Mouse (Mus musculus): ENCODE data around the gene Fcgr1. TPM values are rescaled to one million over a fixed set of nuclear protein-coding genes. Genes with fewer than 3 reads are reported as not detected.
A peak's percentile ranks its signal among the peaks of the same experiment; 100 is the strongest.
"Not testable (repeated sequence)": the region's sequence is repeated elsewhere in the genome, so short reads cannot be mapped to it uniquely, and the experiment has no call there.

Fcgr1 gene
- polyA plus RNA-seq, 1 experiment from 2014 or later: 4.1 TPM

DNA sequence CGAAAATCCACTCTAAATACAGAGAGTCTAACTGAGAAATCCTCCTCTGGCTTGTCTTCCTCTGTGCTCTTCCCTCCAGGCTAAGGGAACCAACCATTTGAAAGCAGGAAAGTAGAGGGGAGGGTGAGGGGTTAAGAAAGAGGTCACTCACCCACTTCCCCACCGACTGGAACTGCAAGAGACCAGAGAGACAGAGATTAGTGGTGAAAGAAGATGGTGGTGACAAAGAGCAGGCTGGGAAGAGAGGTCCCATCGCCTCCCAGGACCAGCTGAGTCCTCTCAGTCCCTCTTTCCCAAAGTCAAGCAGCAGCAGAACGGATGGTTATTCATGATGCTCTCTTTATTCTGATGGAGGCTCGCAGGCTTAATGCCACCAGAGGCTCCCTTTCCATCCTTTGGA lies 401 bp downstream of the Fcgr1 start:
- DNase-seq (ENCODE audit: low spot score) (no peak), ATAC-seq (replicated peaks; ENCODE audit: low FRiP score) (no peak)
- Histone ChIP-seq H3K36me3 (ENCODE audit: control insufficient read depth, insufficient read depth, low read length) (no peaks in the 10 kb centered on the region), H3K4me1 (replicated peaks; ENCODE audit: control insufficient read depth, insufficient read depth, low read length) (no peaks in the 10 kb centered on the region), H3K27me3 (replicated peaks; ENCODE audit: control insufficient read depth, insufficient read depth, low read length) (no peaks in the 10 kb centered on the region), H3K9me3 (ENCODE audit: control insufficient read depth, low read length) (no peaks in the 10 kb centered on the region), H3K4me2 (peak overlapping the region; percentile 10; the same call in 1 of the 2 replicates), H3K27ac (ENCODE audit: low read depth, low read length) (no peak overlapping the region), H3K4me3 (ENCODE audit: low read depth, low read length) (no peak overlapping the region), H3K9ac (ENCODE audit: low read depth, low read length) (no peak overlapping the region)
- 35% methylated on average over 5 of the region's 5 CpGs for WGBS

DNA sequence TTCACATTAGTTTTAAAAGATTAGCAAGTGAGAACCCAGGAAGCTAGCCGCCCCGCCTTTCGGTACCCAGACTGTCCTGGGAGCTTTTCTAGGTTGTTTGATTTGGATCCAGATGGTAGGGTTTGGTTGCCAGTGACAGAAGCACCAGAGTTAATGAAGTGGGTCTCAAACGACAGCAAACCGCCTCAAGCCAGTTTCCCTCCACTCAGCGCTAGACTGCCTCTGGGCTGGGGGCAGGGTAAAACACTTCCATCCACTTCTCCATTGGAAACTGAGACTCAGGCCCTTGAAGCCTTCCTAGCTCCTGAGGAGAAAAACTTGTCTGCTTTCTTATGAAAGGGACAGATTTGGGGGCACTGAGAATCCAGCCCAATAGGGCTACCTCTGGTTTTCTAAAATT lies 1.1 kb downstream of the Fcgr1 start:
- ATAC-seq (replicated peaks; ENCODE audit: low FRiP score) (no peak), DNase-seq (ENCODE audit: low spot score) (no peak)
- H3K9ac ChIP-seq (ENCODE audit: low read depth, low read length): no peak overlapping the region
- H3K9me3 ChIP-seq (ENCODE audit: control insufficient read depth, low read length): no peaks in the 10 kb centered on the region
- WGBS: 63% methylated on average over 6 of the region's 6 CpGs
- no peaks in the 10 kb centered on the region for H3K4me1 ChIP-seq (replicated peaks; ENCODE audit: control insufficient read depth, insufficient read depth, low read length)
- no peak overlapping the region for H3K27ac ChIP-seq (ENCODE audit: low read depth, low read length)
- H3K36me3 ChIP-seq (ENCODE audit: control insufficient read depth, insufficient read depth, low read length): no peaks in the 10 kb centered on the region
- H3K4me3 ChIP-seq (ENCODE audit: low read depth, low read length): no peak overlapping the region
- no peaks in the 10 kb centered on the region for H3K27me3 ChIP-seq (replicated peaks; ENCODE audit: control insufficient read depth, insufficient read depth, low read length)
- no peak overlapping the region for H3K4me2 ChIP-seq

DNA sequence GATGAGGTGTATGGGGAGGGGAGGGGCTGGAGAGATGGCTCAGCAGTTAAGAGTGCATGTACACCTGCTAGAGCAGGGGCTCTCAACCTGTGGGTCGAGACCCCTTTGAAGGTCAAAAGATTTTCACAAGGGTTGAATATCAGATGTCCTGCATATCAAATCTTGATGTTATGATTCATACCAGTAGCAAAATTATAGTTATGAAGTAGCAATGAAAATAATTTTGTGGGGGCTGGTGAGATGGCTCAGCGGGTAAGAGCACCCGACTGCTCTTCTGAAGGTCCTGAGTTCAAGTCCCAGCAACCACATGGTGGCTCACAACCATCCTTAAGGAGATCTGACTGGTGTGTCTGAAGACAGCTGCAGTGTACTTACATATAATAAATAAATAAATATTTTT lies 3.0 kb downstream of the Fcgr1 start:
- H3K9ac ChIP-seq (ENCODE audit: low read depth, low read length); H3K4me1 ChIP-seq (replicated peaks; ENCODE audit: control insufficient read depth, insufficient read depth, low read length); H3K4me3 ChIP-seq (ENCODE audit: low read depth, low read length); H3K9me3 ChIP-seq (ENCODE audit: control insufficient read depth, low read length); H3K27me3 ChIP-seq (replicated peaks; ENCODE audit: control insufficient read depth, insufficient read depth, low read length); ATAC-seq (replicated peaks; ENCODE audit: low FRiP score); H3K27ac ChIP-seq (ENCODE audit: low read depth, low read length); H3K36me3 ChIP-seq (ENCODE audit: control insufficient read depth, insufficient read depth, low read length); DNase-seq (ENCODE audit: low spot score); H3K4me2 ChIP-seq: not testable (repeated sequence)
- WGBS: 81% methylated on average over 3 of the region's 3 CpGs

- no peak for ATAC-seq (replicated peaks; ENCODE audit: low FRiP score)
- no peak overlapping the region for H3K4me2 ChIP-seq
- peaks cover under 1% of the 10 kb centered on the region; the same call in 1 of the 2 replicates for H3K4me1 ChIP-seq (replicated peaks; ENCODE audit: control insufficient read depth, insufficient read depth, low read length)
- no peak overlapping the region for H3K4me3 ChIP-seq (ENCODE audit: low read depth, low read length)
- no peak for DNase-seq (ENCODE audit: low spot score)
- H3K9me3 ChIP-seq (ENCODE audit: control insufficient read depth, low read length): no peaks in the 10 kb centered on the region
- H3K27ac ChIP-seq (ENCODE audit: low read depth, low read length): no peak overlapping the region
- H3K9ac ChIP-seq (ENCODE audit: low read depth, low read length): no peak overlapping the region
- no peaks in the 10 kb centered on the region for H3K36me3 ChIP-seq (ENCODE audit: control insufficient read depth, insufficient read depth, low read length)
- 59% methylated on average over 3 of the region's 3 CpGs for WGBS
- no peaks in the 10 kb centered on the region for H3K27me3 ChIP-seq (replicated peaks; ENCODE audit: control insufficient read depth, insufficient read depth, low read length)
Measured at GRCm38 (mm10) chr3:96289201-96289600, 4.6 kb downstream of the Fcgr1 start.

DNA sequence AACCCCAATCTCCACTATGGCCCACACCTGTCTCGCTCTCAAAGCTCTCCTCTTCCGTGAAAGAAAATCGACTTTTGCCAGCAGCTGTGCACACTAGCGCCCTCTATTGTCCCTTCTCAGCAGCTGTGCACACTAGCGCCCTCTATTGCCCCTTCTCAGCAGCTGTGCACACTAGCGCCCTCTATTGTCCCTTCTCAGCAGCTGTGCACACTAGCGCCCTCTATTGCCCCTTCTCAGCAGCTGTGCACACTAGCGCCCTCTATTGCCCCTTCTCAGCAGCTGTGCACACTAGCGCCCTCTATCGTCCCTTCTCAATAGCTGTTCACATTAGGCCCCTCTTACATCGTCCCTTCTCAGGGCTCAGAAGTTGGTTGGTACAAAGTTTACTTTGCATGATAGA lies 6.4 kb downstream of the Fcgr1 start:
- not testable (repeated sequence) for ATAC-seq (replicated peaks; ENCODE audit: low FRiP score); H3K4me1 ChIP-seq (replicated peaks; ENCODE audit: control insufficient read depth, insufficient read depth, low read length); H3K9me3 ChIP-seq (ENCODE audit: control insufficient read depth, low read length); H3K9ac ChIP-seq (ENCODE audit: low read depth, low read length); H3K27ac ChIP-seq (ENCODE audit: low read depth, low read length); H3K4me3 ChIP-seq (ENCODE audit: low read depth, low read length); H3K27me3 ChIP-seq (replicated peaks; ENCODE audit: control insufficient read depth, insufficient read depth, low read length); H3K4me2 ChIP-seq; DNase-seq (ENCODE audit: low spot score); H3K36me3 ChIP-seq (ENCODE audit: control insufficient read depth, insufficient read depth, low read length)
- 87% methylated on average over 11 of the region's 11 CpGs for WGBS

GRCm38 (mm10) chr3:96284457-96284856 lies 9.3 kb downstream of the Fcgr1 start:
- H3K4me2 ChIP-seq: peak overlapping the region; percentile 35
- no peaks in the 10 kb centered on the region for H3K36me3 ChIP-seq (ENCODE audit: control insufficient read depth, insufficient read depth, low read length)
- no peak overlapping the region for H3K9ac ChIP-seq (ENCODE audit: low read depth, low read length)
- no peak for DNase-seq (ENCODE audit: low spot score)
- peaks cover 6% of the 10 kb centered on the region for H3K4me1 ChIP-seq (replicated peaks; ENCODE audit: control insufficient read depth, insufficient read depth, low read length)
- no peaks in the 10 kb centered on the region for H3K9me3 ChIP-seq (ENCODE audit: control insufficient read depth, low read length)
- H3K4me3 ChIP-seq (ENCODE audit: low read depth, low read length): no peak overlapping the region
- 19% methylated on average over 4 of the region's 4 CpGs for WGBS
- ATAC-seq (replicated peaks; ENCODE audit: low FRiP score): no peak
- H3K27ac ChIP-seq (ENCODE audit: low read depth, low read length): no peak overlapping the region
- no peaks in the 10 kb centered on the region for H3K27me3 ChIP-seq (replicated peaks; ENCODE audit: control insufficient read depth, insufficient read depth, low read length)

DNA sequence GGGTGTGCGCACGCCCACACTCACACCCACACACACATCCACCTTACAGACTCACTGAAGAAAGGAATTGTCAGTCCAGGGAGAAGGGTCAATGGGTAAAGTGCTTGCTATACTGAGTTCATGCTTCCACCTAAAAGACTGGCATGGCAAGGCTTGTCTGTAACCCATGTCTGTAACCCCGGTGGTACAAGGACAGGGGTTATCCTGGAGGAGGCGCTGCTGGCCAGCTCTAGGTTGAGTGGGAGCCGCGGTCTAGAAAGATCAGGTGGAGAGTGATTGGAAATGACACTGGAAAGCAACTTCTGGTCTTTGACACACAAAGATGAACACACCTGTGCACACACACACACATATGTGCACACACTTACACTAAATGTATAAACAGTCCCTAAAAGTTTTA lies 13.1 kb downstream of the Fcgr1 start:
- H3K9ac ChIP-seq (ENCODE audit: low read depth, low read length): no peak overlapping the region
- ATAC-seq (replicated peaks; ENCODE audit: low FRiP score) (no peak), DNase-seq (ENCODE audit: low spot score) (no peak)
- 57% methylated on average over 6 of the region's 6 CpGs for WGBS
- H3K27me3 ChIP-seq (replicated peaks; ENCODE audit: control insufficient read depth, insufficient read depth, low read length): no peaks in the 10 kb centered on the region
- H3K9me3 ChIP-seq (ENCODE audit: control insufficient read depth, low read length): no peaks in the 10 kb centered on the region
- peaks cover 15% of the 10 kb centered on the region for H3K4me1 ChIP-seq (replicated peaks; ENCODE audit: control insufficient read depth, insufficient read depth, low read length)
- no peak overlapping the region for H3K4me3 ChIP-seq (ENCODE audit: low read depth, low read length)
- H3K27ac ChIP-seq (ENCODE audit: low read depth, low read length): no peak overlapping the region
- H3K36me3 ChIP-seq (ENCODE audit: control insufficient read depth, insufficient read depth, low read length): no peaks in the 10 kb centered on the region
- H3K4me2 ChIP-seq: no peak overlapping the region

DNA sequence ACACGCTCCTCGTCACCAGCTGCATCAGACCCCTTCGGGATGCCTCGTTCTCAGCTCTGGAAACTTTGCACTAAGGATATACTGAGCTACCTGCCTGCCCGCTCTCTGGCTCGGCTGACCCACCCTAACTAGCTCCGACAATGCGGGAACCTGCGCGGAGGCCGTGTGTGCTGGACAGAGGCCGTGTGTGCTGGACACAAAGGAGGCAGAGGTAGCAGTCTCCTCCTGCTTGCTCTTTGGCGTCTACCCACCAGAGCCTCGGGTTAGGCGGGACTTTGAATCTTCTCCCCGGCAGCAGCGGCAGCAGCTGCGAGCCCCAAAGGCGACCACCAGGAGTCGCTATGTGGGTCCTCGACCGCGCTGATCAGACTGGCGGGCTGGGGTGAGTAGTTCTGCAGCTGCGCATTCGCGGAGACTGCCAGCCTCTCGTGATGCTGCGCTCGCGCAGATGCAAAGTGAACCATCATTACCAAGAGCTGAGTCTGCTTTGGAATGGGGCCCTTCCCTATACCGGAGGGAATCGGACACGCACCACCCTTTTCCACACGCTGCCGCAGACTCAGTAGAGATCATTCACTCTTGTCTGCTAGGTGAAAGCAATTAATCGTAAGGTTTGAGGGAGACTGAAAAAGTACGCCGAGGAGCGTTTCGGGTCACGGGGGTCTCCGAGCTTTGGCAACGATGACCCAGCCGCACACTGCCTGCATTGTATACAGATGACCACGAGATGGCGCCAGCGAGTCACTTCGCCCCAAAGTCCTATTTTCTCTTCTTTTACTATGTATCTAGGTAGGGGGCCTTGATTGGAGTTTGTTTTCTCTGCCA lies 15.8 kb downstream of the Fcgr1 start:
- Histone ChIP-seq H3K4me2 (peak overlapping the region; percentile 94), H3K27ac (ENCODE audit: low read depth, low read length) (peak overlapping the region; percentile 74), H3K27me3 (replicated peaks; ENCODE audit: control insufficient read depth, insufficient read depth, low read length) (no peaks in the 10 kb centered on the region), H3K4me1 (replicated peaks; ENCODE audit: control insufficient read depth, insufficient read depth, low read length) (peaks cover 9% of the 10 kb centered on the region), H3K9ac (ENCODE audit: low read depth, low read length) (peak overlapping the region; percentile 72), H3K4me3 (ENCODE audit: low read depth, low read length) (peak overlapping the region; percentile 58), H3K9me3 (ENCODE audit: control insufficient read depth, low read length) (no peaks in the 10 kb centered on the region), H3K36me3 (ENCODE audit: control insufficient read depth, insufficient read depth, low read length) (no peaks in the 10 kb centered on the region)
- ATAC-seq (replicated peaks; ENCODE audit: low FRiP score): peak; percentile 91
- under 1% methylated on average over 49 of the region's 49 CpGs for WGBS
- DNase-seq (ENCODE audit: low spot score): peak; percentile 92

- WGBS: 15% methylated on average over 8 of the region's 8 CpGs
- DNase-seq (ENCODE audit: low spot score): no peak
Measured at GRCm38 (mm10) chr3:96277428-96277799, 16.4 kb downstream of the Fcgr1 start.

More at GRCm38 (mm10) chr3:96277428-96277799, 16.4 kb downstream of the Fcgr1 start:
- no peaks in the 10 kb centered on the region for H3K9me3 ChIP-seq (ENCODE audit: control insufficient read depth, low read length)
- peak overlapping the region; percentile 94 for H3K4me2 ChIP-seq
- H3K4me3 ChIP-seq (ENCODE audit: low read depth, low read length): peak overlapping the region; percentile 58
- peak overlapping the region; percentile 72 for H3K9ac ChIP-seq (ENCODE audit: low read depth, low read length)
- peak; percentile 78 for ATAC-seq (replicated peaks; ENCODE audit: low FRiP score)
- peak overlapping the region; percentile 74 for H3K27ac ChIP-seq (ENCODE audit: low read depth, low read length)
- H3K36me3 ChIP-seq (ENCODE audit: control insufficient read depth, insufficient read depth, low read length): no peaks in the 10 kb centered on the region
- peaks cover 9% of the 10 kb centered on the region for H3K4me1 ChIP-seq (replicated peaks; ENCODE audit: control insufficient read depth, insufficient read depth, low read length)
- H3K27me3 ChIP-seq (replicated peaks; ENCODE audit: control insufficient read depth, insufficient read depth, low read length): no peaks in the 10 kb centered on the region
